Mouse (Mus musculus) spleen, postnatal 10 days (tissue): ENCODE measurements at regions not wholly inside any gene's neighbourhood (a gene's known extent, or its start where the extent isn't known, plus 50 kb on each side); places are given as distances from the start of the nearest gene placed in this dataset.

ENCODE experiments used
- DNase-seq, 2 experiments: peaks; one replicate each; pipeline ENCODE4 v3.0.0; 2021 to 2022; ENCODE audit warnings: low spot score in 2 of 2

DNA sequence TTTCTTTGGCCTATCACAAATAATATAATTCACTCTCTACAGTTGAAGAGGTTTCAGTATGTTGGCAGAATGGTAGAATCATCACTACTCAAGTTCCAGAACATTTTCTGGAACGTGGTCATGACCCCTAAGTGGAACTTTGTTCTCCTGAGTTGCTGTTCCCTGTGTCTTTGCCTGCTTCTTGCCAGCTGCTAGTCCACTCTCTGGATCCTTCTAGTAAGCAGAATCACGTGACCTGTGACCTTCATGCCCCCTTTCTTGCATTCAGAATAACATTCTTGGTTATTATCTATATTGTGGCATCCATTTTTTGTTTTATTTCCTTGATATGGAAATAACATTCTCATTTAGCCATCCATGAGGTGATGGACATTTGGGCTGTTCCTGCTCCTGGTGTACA, 291.5 kb upstream of the Sall1 start:
- no peak for DNase-seq

DNA sequence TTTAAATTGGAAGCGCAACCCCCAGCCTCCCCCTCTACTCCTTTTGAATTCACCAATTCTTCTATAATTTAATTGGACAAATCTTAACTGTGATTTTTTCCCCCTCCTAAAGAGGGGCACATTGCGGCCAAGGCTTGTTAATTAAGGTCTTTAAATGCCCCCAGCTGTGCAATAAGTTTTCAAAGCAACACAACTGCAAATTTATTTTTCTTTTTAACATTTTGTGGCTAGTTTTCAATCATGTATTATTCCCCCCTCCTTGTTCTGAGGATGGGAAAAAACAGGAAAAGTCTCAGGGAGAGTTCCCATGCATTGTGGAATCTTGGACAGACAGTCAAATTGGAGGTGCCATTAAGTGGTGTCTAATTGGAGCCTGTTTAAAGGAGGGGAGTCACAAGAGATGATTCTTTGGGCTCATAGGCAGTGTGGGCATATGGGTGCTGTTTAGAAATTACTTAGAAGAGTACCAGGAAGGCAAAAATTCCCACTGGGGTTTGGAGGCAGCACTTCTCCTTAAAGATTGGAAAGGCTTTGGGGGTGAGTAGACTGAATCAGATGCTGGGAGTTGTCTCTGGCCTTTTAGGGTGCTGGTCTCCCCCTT, 281.9 kb upstream of the Sall1 start:
- DNase-seq = no peak

- no peak for DNase-seq
Measured at GRCm38 (mm10) chr8:89325248-89325645, 281.3 kb upstream of the Sall1 start.

DNA sequence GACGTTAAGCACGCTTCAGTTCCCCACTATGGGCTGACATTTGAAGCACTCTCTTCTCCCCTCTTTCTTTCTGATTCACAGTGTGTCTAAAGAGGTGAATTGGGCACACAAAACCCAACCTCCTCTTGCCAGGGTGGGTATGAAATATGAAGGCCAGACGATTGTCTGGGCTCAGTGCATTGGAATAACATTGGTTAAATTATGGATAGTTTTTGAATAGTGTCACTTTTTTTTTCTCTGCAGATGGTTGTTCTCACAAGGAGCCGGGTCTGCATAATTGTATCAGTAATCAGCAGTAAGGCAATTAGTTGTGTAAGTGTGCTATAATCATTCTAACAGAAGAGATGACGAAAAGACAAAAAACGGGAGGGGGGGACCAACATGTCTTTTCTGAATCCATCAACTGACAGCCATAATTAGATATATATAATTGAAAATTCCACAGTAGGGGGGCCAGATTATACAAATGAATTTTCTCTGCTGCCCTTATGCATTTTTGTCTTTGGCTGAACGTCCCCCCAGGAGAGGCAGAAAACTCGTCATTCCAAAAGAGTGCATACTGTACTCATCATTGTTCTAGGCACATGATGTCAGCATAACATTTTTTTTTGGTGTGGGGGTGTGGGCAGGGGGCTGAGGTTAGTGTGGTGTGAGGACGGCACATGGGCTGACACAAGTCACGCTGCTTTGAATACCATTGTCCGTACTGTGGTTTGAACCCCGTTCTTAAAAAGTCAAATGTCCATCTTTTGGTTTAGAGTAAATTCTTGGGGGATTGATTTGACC, 280.7 kb upstream of the Sall1 start:
- DNase-seq = no peak

- DNase-seq = no peak
Measured at GRCm38 (mm10) chr8:89317514-89318289, 273.7 kb upstream of the Sall1 start.

DNA sequence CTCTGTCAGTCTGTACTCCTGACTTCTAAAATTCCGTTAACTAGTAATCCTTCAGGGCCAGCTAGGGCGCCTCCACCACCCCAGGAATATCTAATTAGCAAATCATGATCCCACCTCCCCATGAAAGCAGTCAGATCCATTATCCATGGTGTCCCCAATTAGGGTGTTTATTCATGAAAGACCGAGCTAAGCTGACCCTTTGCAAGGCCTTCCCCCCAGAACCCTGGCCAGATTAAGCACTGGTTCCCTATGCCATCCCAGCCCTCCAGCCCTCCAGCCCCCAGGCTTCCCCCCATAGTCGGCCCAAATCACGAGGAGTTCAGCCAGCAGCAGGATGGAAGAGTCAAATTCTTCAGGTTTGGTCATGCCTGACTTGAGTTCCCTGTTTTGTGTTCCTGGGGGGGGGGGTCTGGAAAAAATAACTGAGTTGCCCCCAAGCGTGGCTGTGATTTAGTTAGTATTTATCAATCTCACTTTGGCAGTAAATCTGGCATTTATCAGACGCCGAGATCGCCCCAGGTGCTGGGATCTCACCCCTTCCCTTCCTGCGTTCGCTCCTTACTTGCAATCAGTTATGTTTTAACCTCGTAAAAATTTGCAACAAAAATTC, 272.7 kb upstream of the Sall1 start:
- DNase-seq = no peak

GRCm38 (mm10) chr8:89314907-89315306, 270.9 kb upstream of the Sall1 start:
- no peak for DNase-seq

- DNase-seq = no peak
Measured at GRCm38 (mm10) chr8:89310696-89311214, 266.8 kb upstream of the Sall1 start.

- DNase-seq = no peak
Measured at GRCm38 (mm10) chr8:89309591-89309990, 265.6 kb upstream of the Sall1 start.

DNA sequence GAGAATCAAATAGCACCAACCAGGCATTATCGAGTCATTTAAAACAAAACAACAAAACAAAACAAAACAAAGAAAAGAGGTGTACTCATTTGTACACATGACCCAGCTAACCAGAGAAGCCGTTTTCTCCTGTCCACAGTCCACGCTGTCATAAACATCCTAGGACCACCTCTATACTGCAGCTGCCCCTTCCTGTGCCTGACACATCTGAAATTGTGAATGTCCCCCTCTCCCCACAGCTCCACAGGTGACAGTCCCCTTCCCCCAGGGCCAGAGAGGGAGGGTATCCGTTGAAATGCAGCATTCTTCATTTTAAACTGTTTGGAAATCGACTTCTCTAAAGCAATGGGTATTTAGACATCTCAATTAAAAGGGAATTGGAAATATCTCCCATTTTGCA, 265.0 kb upstream of the Sall1 start:
- no peak for DNase-seq

DNA sequence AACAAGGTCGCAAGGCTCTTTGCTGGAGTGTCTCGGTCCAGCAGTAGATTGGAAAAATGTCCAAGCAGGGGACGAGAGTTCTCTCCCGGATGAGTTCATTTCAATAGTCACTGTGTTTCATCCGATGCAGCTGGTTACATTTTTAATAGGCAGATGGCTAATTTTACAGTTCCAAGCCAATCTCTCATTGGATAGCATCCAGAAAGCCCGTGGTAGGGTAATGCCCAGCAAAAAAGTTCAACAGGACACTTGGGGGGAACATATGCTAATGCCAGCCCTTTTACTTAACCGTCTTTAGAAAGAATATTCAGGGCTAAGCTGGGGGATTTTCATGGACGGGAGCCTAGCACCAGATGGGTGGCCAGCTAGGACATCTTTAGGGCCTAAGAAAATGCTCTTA, 264.6 kb upstream of the Sall1 start:
- DNase-seq = no peak

DNA sequence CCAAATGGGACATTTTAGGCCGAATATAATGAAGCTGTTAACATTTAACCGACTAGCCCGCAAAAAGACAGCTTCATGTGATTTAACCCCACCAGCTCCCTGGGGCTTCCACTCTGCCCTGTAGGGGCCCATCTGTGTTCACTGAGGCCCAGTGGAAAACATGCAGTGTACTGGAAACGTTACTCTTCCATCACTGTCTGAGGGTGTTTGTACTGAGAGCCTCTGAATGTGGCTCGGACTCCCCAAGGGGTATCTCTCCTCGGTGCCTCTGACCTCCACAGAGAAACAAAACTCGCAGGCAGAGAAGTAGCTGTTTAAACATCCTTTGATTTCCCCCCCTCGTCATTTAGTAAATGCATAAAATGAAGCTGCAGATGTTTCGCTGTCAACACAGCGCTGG, 263.6 kb upstream of the Sall1 start:
- DNase-seq = no peak

GRCm38 (mm10) chr8:89307085-89307484, 263.1 kb upstream of the Sall1 start:
- DNase-seq = no peak

GRCm38 (mm10) chr8:89304116-89304515, 260.2 kb upstream of the Sall1 start:
- no peak for DNase-seq

GRCm38 (mm10) chr8:89303326-89303725, 259.4 kb upstream of the Sall1 start:
- DNase-seq = no peak

GRCm38 (mm10) chr8:89299637-89300036, 255.7 kb upstream of the Sall1 start:
- DNase-seq = no peak

DNA sequence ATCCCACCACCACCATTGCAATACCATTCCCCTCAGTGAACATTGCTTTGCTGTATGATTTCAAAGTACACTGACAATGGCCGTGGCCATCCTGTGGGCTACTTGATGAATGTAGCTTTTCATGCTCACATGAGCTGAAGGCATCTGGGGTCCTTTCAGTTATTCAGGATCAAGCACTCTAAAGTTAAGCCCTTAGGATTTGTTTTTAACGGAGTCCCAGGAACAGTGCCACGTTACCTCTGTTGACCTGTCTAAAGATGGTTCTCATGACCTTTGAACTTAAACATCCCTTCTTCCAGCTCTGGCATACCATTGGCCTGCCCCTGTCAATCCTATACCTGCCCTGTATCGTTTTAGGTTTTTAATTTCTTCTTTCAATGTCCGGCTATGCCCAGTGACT, 251.7 kb upstream of the Sall1 start:
- no peak for DNase-seq

- DNase-seq = no peak
Measured at GRCm38 (mm10) chr8:89289017-89289416, 245.1 kb upstream of the Sall1 start.

DNA sequence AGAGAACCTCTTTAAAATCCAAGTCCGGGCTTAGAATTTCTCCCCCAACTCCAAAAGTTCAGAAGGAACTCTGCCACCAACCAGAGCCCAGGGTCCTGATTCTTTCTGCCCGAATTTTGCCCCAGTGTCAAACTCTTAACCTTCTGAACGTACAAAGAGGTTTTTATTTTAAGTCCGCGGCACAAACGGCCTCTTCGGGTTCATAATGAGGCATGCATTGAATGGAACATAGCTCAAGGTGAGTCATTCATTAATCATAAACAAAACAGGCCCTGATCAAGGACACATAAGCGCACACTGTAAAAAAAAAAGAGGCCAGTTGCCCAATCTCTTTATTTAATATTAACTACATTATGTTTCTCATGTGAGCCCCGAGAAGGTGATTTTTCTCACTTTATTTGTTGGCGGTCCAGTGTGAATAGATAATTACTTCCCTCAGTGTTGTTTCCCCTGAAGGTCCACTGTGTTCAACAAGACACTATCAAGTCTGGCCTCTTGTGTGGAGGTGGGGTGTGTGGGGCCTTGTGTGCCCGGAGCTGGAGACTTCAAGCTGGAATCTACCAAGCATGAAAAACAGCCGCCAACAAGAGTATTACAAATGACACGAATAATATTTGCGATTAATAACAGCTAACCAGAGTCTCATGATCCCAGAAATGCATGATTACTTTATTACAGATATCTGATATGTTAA, 241.1 kb upstream of the Sall1 start:
- DNase-seq = no peak

DNA sequence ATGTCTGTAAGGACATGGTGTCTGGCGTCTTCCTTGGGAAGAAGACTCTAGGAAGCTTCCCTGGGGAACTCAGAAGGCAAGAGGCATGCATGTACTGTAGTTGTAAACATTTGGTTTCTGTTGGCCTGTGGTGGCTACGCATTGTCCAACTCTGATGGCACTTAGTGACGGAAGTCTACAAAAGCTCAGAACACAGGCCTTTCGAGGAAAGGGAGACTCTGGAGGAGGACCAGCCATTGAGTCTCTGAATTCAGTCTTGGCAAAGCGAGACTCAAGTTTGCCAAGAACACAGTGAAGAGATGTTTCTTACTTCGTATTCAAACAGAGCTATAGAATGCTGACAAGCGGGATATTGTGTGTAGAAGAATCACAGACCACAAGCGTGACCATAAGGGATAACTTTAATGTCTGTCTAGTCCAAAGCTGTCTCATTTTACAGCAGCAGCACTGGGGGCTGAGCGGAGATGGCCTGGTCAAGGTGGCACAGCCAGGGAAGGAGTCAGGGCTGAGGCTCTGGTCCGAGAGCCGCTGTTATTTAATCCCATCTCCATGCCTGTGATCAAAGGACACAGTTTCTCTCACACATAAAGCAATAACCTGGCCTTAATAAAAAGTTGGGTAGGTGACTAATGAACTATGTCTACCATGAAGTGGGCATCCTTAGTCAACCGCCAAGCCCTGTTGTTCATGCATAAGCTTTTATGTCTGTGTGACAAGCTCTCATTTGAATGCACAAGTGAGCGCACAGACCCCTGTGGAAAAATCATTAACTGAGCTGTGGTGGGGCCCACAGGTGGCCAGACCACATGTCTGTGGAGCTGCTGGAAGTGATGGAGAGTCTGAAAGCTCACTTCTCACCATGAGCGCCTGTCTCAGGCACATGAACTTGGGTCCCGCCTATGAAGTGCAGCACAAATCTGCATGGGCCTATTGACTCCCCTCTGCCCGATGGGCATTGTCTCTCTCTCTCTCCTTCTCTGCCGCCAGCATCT, 239.4 kb upstream of the Sall1 start:
- DNase-seq = no peak
